Mouse (Mus musculus): ENCODE measurements around the gene Olfr284.

The Olfr284 gene

DNA sequence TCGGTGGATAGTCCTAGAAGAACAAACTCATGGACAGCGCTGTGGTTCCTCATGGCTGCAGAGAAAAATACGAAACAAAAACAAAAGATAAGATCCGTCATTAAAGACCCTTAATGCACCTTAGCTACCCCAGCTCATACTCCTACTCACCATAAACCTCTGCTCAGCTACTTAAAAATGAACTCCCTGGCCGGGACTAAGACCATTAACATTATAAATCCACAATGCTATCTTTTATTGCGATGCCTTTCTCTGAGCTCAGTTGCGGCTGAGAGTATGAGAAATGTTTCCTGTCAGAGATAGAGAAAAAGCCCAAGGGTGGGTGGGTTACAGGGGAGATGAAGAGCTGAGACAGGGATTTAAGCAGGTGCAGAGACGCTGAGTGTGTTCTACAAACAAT, at the start of gene Olfr284:
TSS of gene Olfr284 (minus strand) at position 101 of the 400 bp plus-strand sequence.
- DNase-seq (ENCODE audit: low spot score), result no peak

DNA sequence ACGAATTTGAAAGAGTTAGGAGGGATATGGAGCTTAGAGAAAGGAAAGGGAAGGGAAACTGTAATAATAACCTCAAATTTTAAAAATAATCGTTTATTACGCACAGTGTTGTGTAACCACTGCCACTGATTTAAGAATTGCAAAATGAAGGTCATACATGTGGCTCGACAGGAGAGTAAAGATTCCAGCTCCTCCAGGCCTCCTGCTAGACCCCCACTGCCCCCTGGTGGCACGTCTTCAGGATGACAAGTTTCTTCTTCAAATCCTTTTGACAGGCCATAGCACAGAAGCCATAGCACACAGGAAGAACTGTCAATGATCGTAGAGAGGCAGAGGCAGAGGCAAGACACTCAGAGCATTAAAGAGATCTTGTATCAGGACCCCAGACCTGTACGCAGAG, 49.0 kb upstream of the Olfr284 start:
- DNase-seq (ENCODE audit: low spot score), result peak; percentile 81

GRCm38 (mm10) chr15:98387621-98388020, 46.8 kb upstream of the Olfr284 start:
- peak; percentile 16 for DNase-seq (ENCODE audit: low spot score)

- no peak for DNase-seq (ENCODE audit: low spot score)
These were observed 40.1 kb upstream of the Olfr284 start, which contains the start of gene Olfr283 for GRCm38 (mm10) chr15:98380846-98381245. Olfr283 (minus strand) TSS chr15:98380946.

DNA sequence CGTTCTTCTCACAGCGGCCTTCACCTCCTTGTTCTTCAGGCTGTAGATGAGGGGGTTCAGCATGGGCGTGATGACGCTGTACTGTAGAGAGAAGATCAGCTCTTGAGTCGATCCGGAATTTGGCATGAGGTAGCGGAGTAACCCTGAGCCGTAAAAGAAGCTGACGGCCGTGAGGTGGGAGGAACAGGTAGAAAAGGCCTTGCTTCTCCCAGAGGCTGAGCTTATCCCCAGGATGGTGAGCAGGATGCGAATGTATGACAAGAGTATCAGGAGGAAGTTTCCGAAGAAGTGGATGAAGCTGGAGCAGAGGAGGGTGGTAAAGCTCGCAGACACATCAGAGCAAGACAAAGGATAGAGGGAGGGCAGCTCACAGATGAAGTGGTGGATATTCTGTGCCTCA, 37.4 kb upstream of the Olfr284 start:
- DNase-seq (ENCODE audit: low spot score), result no peak

DNA sequence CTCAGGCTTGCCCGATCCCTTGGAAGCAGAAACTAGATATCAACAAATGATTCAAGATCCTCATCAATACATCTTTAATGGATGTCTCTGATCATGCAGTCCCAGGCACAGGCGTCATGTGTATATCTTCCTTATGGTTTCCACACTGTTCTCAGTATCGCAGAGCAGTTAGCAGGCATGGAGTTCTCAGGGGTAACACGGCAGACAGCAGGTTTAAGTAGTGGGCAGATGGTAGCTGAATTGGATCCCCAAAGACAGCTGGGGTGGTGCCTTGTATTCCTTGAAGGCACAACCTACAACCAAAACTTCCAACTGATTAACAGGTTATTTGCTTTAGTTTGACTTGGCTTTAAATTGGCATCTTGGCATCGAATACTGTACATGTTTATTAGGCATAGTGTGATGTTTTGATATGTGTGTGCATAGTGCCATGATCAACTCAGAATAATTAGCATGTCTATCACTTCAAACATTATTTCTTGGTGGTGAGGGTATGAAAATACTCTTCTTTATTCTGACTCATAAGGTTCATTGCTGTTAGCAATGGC, 23.5 kb downstream of the Olfr284 start, which contains the start of gene Olfr285:
TSS of gene Olfr285 (minus strand) at position 177 of the 548 bp plus-strand sequence.
- no peak for DNase-seq (ENCODE audit: low spot score)

DNA sequence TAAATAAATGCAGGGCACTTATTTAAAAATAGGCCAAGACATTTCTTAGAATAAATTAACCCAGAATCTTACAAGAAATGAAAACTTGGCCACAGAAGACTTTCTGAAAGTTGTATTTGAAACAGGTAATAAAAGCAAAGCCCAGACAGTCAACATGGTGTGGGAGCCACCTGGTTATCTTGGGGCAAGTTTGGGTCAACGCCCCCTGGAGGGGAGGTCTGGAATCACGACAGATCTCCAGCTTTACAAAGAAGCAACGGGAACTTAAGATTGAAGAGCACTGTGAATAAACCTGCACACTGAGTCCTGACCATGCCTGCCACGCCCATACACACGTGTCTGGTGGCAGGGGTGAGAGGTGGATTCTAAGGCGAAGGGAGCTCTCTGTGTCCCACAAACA, 25.1 kb downstream of the Olfr284 start:
- DNase-seq (ENCODE audit: low spot score), result no peak

- peak; percentile 23 for DNase-seq (ENCODE audit: low spot score)
These were observed 44.9 kb downstream of the Olfr284 start, which contains the start of gene Zfp641 for GRCm38 (mm10) chr15:98295628-98296551. Zfp641 (minus strand) TSS chr15:98296161.

GRCm38 (mm10) chr15:98293651-98294050, 47.1 kb downstream of the Olfr284 start:
- no peak for DNase-seq (ENCODE audit: low spot score)
